Mouse (Mus musculus) embryonic facial prominence, embryonic 13.5 days (tissue): ENCODE measurements around the gene Thap8. TPM values are rescaled to one million over a fixed set of nuclear protein-coding genes. Genes with fewer than 3 reads are reported as not detected.
A peak's percentile ranks its signal among the peaks of the same experiment; 100 is the strongest.

Experiments used
- ATAC-seq: fragments of 200-750 bp; cut with Nextera tagmentation; 2 replicates; pipeline ENCODE4 v1.8.0; 2017; ENCODE audit warnings: low read depth; ENCODE audit not compliant: insufficient number of reproducible peaks, insufficient read depth, low FRiP score, low TSS enrichment
- H3K27ac ChIP-seq: fragments of 300-500 bp; sonication (generic); 2 replicates; pipeline ENCODE4 v1.5.1; 2015; ENCODE audit warnings: moderate library complexity, mild to moderate bottlenecking, inconsistent platforms
- H3K27me3 ChIP-seq: fragments of 300-500 bp; sonication (generic); 2 replicates; pipeline ENCODE4 v1.6.1; 2015; ENCODE audit warnings: mild to moderate bottlenecking, inconsistent platforms
- H3K36me3 ChIP-seq: fragments of 300-500 bp; sonication (generic); 2 replicates; pipeline ENCODE4 v1.6.1; 2015; ENCODE audit warnings: mild to moderate bottlenecking, inconsistent platforms
- H3K4me1 ChIP-seq: fragments of 300-500 bp; sonication (generic); 2 replicates; pipeline ENCODE4 v1.6.1; 2015; ENCODE audit warnings: inconsistent platforms
- H3K4me2 ChIP-seq: fragments of 300-500 bp; sonication (generic); 2 replicates; pipeline ENCODE4 v1.6.1; 2015; ENCODE audit warnings: moderate library complexity, mild to moderate bottlenecking, inconsistent platforms
- H3K4me3 ChIP-seq: fragments of 300-500 bp; sonication (generic); 2 replicates; pipeline ENCODE4 v1.5.1; 2015; ENCODE audit warnings: mild to moderate bottlenecking, inconsistent platforms
- H3K9ac ChIP-seq: fragments of 300-500 bp; sonication (generic); 2 replicates; pipeline ENCODE4 v1.6.1; 2015; ENCODE audit warnings: mild to moderate bottlenecking, inconsistent platforms
- H3K9me3 ChIP-seq: fragments of 300-500 bp; sonication (generic); 2 replicates; pipeline ENCODE4 v1.6.1; 2016; ENCODE audit warnings: inconsistent platforms
- WGBS: fragments of 180-500 bp; shearing (Covaris S2); methylation state at CpG from one replicate; pipeline ENCODE4 v1.1.7; 2015; ENCODE audit warnings: mixed read lengths; 5-methylcytosine and 5-hydroxymethylcytosine counted together
- polyA plus RNA-seq: library from polyadenylated mRNA; unstranded; fragments of >200 nt; fragmentation: Nextera tagmentation; extraction: Ambion mirVana; gene quantifications from 2 replicates; pipeline ENCODE4 v1.2.1, GENCODE M21; 2015

The Thap8 gene
- polyA plus RNA-seq, 1 experiment from 2014 or later: 0.15 TPM

DNA sequence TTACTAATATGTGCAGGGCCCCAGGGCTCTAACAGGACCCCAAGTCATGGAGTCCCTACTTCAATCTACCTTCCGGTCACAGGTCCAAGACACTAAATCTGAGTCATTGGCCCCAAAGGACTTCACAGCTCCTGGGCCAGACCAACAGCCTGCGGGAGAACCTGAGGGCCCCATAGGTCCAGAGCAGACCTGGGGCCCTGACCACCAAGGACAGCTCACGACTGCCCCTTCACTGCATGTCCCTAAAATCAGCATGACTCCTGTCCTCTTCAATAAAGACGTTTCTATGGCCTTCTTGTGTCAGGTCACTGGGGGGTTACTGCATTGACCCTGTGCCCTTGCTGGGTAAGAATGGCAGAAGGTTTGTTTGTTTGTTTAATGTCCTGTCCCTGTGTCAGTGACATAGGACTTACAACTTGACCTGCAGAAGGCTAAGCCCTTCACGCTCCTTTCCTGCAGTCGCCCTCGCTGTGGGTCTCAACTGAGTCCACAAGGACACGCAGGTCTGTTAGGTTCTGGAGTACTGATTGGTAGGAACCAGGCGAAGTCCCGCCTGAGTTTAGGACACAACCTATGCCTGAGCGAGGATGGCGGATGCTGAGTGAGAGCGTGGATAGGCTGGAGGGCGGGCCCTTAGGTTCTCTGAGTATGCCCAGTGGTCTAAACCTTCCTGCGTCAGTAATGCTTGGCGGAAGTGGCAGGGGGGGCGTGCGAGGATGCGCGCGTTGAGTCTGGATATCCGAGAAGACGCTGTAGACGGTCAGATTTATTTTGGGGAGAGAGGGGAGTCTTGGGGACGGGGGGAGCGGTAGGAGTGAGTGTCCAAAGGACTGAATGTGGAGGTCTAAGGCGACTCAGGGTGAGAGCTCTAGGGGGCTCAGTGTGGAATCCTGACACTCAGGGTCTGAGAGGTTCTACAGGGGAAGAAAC, 28.4 kb downstream of the Thap8 start, which contains the start of gene Alkbh6:
Gene Alkbh6, plus strand, starts transcription at position 642 of the 930 bp plus-strand sequence.
- peak within 1 kb of the TSS; percentile 65 for H3K4me3 ChIP-seq
- H3K4me1 ChIP-seq: peaks cover 21% of the 10 kb centered on the region
- H3K27ac ChIP-seq: peak within 1 kb of the TSS; percentile 78
- 5% methylated on average over 27 of the region's 27 CpGs for WGBS
- H3K36me3 ChIP-seq: peaks cover 55% of the 10 kb centered on the region
- H3K9me3 ChIP-seq: no peaks in the 10 kb centered on the region
- ATAC-seq: peak; percentile 99
- H3K4me2 ChIP-seq: peak within 1 kb of the TSS; percentile 90
- peak within 1 kb of the TSS; percentile 80 for H3K9ac ChIP-seq
- no peaks in the 10 kb centered on the region for H3K27me3 ChIP-seq

- H3K27ac ChIP-seq: no peak overlapping the region
- peaks cover 48% of the 10 kb centered on the region for H3K36me3 ChIP-seq
- H3K4me1 ChIP-seq: peaks cover 29% of the 10 kb centered on the region
- 64% methylated on average over 15 of the region's 15 CpGs for WGBS
- peak overlapping the region; percentile 65 for H3K4me3 ChIP-seq
- ATAC-seq: no peak
- no peaks in the 10 kb centered on the region for H3K27me3 ChIP-seq
- H3K9ac ChIP-seq: peak overlapping the region; percentile 80
- H3K9me3 ChIP-seq: no peaks in the 10 kb centered on the region
- peak overlapping the region; percentile 90 for H3K4me2 ChIP-seq
Measured at GRCm38 (mm10) chr7:30309395-30310129, 29.7 kb downstream of the Thap8 start.

DNA sequence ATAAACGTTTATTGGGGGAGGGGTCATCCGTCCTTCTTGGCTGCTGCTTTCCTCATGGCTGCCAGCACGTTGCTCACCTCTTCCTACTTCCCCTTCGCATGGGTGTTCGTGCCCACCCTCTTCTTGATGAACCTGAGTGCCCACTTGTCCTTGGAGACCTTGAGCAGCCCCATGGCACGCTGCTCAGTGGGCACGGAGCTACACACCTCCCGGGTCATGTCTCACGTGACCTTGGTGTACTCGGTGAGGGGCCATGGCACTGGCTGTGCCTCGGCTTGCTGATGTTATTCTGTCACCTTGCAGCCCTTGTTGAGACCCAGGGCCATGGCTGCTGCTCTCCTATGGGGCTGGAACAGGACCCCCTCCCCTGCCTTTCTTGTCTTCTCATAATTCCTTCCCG, 30.2 kb downstream of the Thap8 start:
- WGBS: 87% methylated on average over 12 of the region's 12 CpGs
- Histone ChIP-seq H3K4me3 (no peak overlapping the region), H3K4me1 (peaks cover 34% of the 10 kb centered on the region), H3K27ac (no peak overlapping the region), H3K9me3 (no peaks in the 10 kb centered on the region), H3K4me2 (peak overlapping the region; percentile 90; the same call in 1 of the 2 replicates), H3K36me3 (peaks cover 45% of the 10 kb centered on the region), H3K27me3 (no peaks in the 10 kb centered on the region), H3K9ac (no peak overlapping the region)
- no peak for ATAC-seq

- ATAC-seq: no peak
- Histone ChIP-seq H3K27ac (no peak overlapping the region), H3K4me2 (peak overlapping the region; percentile 63; the same call in 1 of the 2 replicates), H3K4me1 (peaks cover 37% of the 10 kb centered on the region), H3K9me3 (no peaks in the 10 kb centered on the region), H3K4me3 (no peak overlapping the region), H3K36me3 (peaks cover 39% of the 10 kb centered on the region), H3K9ac (no peak overlapping the region; the same call in 1 of the 2 replicates), H3K27me3 (no peaks in the 10 kb centered on the region)
- WGBS: 53% methylated on average over 27 of the region's 27 CpGs
Measured at GRCm38 (mm10) chr7:30313666-30314320, 33.9 kb downstream of the Thap8 start.

DNA sequence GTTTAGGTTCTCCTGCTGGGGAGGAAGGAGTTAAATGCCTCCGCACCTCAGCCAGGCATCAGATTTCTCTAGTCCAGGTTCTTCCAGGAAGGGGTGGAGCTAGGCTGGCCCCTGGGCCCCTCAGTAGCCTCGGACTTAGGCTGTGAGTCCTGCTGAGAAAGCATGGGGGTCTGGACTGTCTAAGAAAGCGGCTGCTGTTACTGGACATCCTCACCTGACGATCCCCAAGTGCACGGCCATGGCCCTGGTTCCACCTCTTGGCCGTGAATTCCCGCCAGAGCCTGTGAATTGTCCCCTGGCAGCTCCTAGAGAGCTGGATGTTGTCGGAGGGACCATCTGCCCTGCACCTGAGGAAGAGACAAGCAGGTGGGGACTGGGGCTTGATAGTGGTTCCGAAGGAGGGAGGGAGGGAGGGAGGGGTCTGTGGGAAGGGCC, 34.8 kb downstream of the Thap8 start, which contains the start of gene Syne4:
Gene Syne4, plus strand, starts transcription at position 87 of the 435 bp plus-strand sequence.
- peaks cover 39% of the 10 kb centered on the region for H3K36me3 ChIP-seq
- H3K27ac ChIP-seq: peak within 1 kb of the TSS; percentile 64

DNA sequence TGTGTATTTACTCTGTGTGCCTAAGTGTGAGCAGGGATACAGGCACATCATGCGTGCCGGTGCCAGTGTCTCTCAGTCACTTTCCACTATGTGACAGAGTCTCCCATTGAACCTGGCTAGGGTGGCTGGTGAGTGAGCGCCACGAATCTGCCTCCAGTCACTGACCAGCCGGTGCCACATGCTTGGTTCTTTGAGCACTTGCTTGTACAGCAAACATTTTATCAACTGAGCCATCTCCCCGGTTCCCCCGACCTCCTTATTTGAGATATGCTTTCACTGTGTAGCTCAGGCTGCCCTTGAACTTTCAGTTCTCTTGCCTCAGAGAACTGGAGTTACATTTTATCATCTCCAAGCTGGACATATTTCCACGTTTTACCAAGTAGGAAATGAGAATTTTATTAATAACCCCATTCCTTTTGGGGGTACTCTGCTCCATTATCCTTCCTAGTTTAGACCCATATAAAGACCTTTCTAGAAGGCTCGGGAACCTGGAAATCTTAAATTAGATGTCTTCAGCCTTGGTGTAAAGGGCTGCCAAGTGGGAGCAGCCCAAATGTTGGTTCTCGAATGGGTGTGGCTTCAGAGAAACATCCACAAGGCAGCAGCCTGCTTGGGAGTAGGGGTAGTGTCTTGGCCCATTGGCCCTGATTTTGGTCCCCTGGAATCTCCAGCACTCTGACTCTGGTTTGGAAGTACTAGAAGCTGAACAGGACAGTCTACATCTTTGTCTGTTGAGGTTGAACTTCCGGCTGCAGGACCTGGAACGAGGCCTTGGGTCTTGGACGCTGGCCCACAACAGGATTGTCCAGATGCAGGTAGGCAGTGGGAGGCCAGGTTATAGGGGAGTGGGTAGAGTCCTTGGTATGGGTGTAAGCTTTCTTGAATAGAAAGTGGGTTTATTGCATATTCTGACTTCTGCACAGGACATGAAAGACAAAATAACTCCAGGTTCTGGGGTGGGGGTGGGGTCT, 36.0 kb downstream of the Thap8 start:
- Histone ChIP-seq H3K4me3 (peak overlapping the region; percentile 55), H3K9me3 (no peaks in the 10 kb centered on the region), H3K9ac (peak overlapping the region; percentile 76), H3K4me1 (peaks cover 25% of the 10 kb centered on the region), H3K27me3 (no peaks in the 10 kb centered on the region), H3K4me2 (peak overlapping the region; percentile 63), H3K36me3 (peaks cover 37% of the 10 kb centered on the region), H3K27ac (no peak overlapping the region)
- WGBS: 72% methylated on average over 13 of the region's 13 CpGs
- ATAC-seq: no peak

More for the DNA sequence above, 34.8 kb downstream of the Thap8 start, which contains the start of gene Syne4:
- Histone ChIP-seq H3K9ac (peak within 1 kb of the TSS; percentile 76), H3K4me1 (peaks cover 30% of the 10 kb centered on the region), H3K4me2 (peak within 1 kb of the TSS; percentile 63), H3K9me3 (no peaks in the 10 kb centered on the region), H3K4me3 (peak within 1 kb of the TSS; percentile 55), H3K27me3 (no peaks in the 10 kb centered on the region)
- 1% methylated on average over 9 of the region's 9 CpGs for WGBS
- peak; percentile 40; the same call in 1 of the 2 replicates for ATAC-seq

DNA sequence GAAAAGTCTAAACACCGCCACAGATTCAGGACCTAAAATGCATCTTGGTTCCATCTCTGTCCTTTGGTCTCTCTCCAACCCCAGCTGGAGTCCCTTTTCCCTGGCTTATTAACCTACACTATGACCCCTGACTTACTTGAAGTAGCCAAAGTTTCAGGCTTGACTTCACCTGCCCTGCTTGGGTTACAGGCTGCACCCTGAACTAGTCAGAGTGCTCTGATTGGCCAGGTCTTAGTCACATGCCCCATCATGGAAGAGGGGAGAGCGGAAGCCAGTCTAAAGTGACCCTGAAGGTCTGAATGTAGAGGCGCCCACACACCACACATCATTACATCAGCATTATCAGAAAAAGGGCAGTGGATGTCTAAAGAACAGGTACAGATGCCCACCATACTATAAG, 38.2 kb downstream of the Thap8 start:
- H3K4me1 ChIP-seq: peaks cover 37% of the 10 kb centered on the region
- H3K9me3 ChIP-seq: no peaks in the 10 kb centered on the region
- 86% methylated on average over 3 of the region's 3 CpGs for WGBS
- no peak overlapping the region for H3K9ac ChIP-seq
- H3K4me2 ChIP-seq: no peak overlapping the region
- no peak overlapping the region for H3K4me3 ChIP-seq
- peaks cover 16% of the 10 kb centered on the region; the same call in 1 of the 2 replicates for H3K36me3 ChIP-seq
- H3K27me3 ChIP-seq: no peaks in the 10 kb centered on the region
- no peak for ATAC-seq
- H3K27ac ChIP-seq: no peak overlapping the region

- Histone ChIP-seq H3K4me3 (peak overlapping the region; percentile 83), H3K4me2 (peak overlapping the region; percentile 79), H3K9me3 (no peaks in the 10 kb centered on the region), H3K27ac (no peak overlapping the region), H3K4me1 (peaks cover 17% of the 10 kb centered on the region), H3K36me3 (peaks cover 16% of the 10 kb centered on the region; the same call in 1 of the 2 replicates), H3K27me3 (no peaks in the 10 kb centered on the region), H3K9ac (peak overlapping the region; percentile 92; the same call in 1 of the 2 replicates)
- ATAC-seq: no peak
- 76% methylated on average over 2 of the region's 2 CpGs for WGBS
Measured at GRCm38 (mm10) chr7:30320946-30321345, 41.1 kb downstream of the Thap8 start.

DNA sequence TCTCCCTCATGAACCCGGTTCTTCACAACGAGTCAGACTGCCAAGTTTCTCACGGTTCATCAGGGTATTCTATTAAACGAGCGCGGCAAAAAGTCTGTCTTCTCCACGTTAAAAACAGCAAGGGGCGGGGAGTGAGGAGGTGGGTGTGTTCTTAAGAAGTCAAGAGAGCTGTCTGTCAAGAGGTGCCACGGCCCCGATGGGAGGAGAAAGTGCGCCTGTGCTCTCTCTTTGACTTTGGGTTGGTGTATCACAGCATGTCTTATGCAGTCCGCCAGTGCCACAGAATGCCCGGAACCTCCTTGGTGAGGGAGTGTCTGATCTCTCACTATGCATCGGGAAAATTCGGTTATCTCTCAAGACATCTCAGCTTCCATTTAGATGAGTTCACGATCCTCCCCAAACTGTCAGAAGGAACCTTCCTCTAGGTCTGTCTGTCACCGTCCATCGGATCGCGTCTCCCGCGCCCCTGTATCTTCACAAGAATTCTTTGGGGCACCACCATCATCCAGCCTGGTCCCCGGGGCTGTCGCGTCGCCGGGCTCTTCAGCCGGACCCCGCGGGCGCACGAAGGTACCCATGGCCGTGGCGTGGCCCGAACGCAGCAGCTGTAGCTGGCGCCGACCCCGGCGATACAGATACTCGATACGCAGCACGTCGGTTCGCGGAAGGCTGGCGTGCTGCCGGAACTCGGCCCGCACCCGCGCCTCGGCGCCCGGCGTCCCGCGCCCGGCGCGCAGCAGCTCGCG, 41.8 kb downstream of the Thap8 start, which contains the start of gene E130208F15Rik:
Gene E130208F15Rik, plus strand, starts transcription at position 202 of the 746 bp plus-strand sequence.
- H3K4me1 ChIP-seq: peaks cover 15% of the 10 kb centered on the region
- H3K4me3 ChIP-seq: peak within 1 kb of the TSS; percentile 83
- H3K9ac ChIP-seq: peak within 1 kb of the TSS; percentile 92
- no peaks in the 10 kb centered on the region for H3K27me3 ChIP-seq
- WGBS: under 1% methylated on average over 63 of the region's 63 CpGs
- H3K36me3 ChIP-seq: peaks cover 12% of the 10 kb centered on the region; the same call in 1 of the 2 replicates
- no peaks in the 10 kb centered on the region for H3K9me3 ChIP-seq
- H3K27ac ChIP-seq: peak within 1 kb of the TSS; percentile 91
- ATAC-seq: peak; percentile 66
- H3K4me2 ChIP-seq: peak within 1 kb of the TSS; percentile 79
